Mouse (Mus musculus) ES-Bruce4 (cell line): Measurements from ENCODE around the gene Abhd12b.

Experiments
- CTCF ChIP-seq: IDR thresholded peaks from one replicate; pipeline ENCODE4 v1.8.1; 2011; ENCODE audit warnings: low read depth, low read length
- EP300 ChIP-seq: IDR thresholded peaks from 2 replicates; pipeline ENCODE4 v1.6.1; 2011; ENCODE audit warnings: low read depth, low read length; ENCODE audit not compliant: insufficient read depth
- POLR2A ChIP-seq: IDR thresholded peaks from one replicate; pipeline ENCODE4 v1.8.1; 2011; ENCODE audit warnings: low read length; ENCODE audit not compliant: insufficient read depth

DNA sequence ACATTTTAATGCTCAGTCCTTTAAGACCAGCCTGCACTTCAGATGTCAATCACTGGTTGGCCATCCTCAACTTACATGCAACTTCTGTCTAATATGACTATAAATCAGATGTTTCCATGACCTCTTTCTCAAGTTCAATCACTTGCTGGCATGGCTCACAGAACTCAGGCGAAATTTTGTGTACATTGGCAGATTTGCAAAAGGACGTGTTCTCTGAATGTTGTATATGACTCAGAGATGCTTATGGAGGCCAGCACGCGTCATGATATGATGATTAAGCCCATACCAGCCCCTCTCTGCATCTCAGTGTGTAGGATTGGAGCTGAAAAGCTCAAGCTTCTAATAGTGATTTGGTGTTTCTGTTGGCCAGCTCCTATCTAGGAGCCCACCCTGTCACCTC is 27.3 kb upstream of the Abhd12b start:
- no peak for TF ChIP-seq POLR2A
- TF ChIP-seq CTCF, result no peak
- no peak for TF ChIP-seq EP300
